Mouse (Mus musculus) monocyte, adult 5-6 weeks (primary cell): Measurements from ENCODE around the gene Crat. TPM values are rescaled to one million over a fixed set of nuclear protein-coding genes. Genes with fewer than 3 reads are reported as not detected.
"Not testable (repeated sequence)": the region's sequence is repeated elsewhere in the genome, so short reads cannot be mapped to it uniquely, and the experiment has no call there.

ENCODE experiments used
- ATAC-seq: fragments of 153-309, 156-312 bp; replicated peaks from 2 replicates; pipeline ENCODE4 v1.8.0; 2017; ENCODE audit warnings: mild to moderate bottlenecking; ENCODE audit not compliant: low TSS enrichment, insufficient number of reproducible peaks, severe bottlenecking, poor library complexity, low FRiP score
- total RNA-seq: library from RNA; stranded (forward); fragments of 200-1000, 200-491, 200-594 nt; gene quantifications from 3 replicates; pipeline ENCODE4 v1.2.3, GENCODE M21; 2017

The Crat gene
- total RNA-seq, 1 experiment from 2014 or later: 6.8 TPM

DNA sequence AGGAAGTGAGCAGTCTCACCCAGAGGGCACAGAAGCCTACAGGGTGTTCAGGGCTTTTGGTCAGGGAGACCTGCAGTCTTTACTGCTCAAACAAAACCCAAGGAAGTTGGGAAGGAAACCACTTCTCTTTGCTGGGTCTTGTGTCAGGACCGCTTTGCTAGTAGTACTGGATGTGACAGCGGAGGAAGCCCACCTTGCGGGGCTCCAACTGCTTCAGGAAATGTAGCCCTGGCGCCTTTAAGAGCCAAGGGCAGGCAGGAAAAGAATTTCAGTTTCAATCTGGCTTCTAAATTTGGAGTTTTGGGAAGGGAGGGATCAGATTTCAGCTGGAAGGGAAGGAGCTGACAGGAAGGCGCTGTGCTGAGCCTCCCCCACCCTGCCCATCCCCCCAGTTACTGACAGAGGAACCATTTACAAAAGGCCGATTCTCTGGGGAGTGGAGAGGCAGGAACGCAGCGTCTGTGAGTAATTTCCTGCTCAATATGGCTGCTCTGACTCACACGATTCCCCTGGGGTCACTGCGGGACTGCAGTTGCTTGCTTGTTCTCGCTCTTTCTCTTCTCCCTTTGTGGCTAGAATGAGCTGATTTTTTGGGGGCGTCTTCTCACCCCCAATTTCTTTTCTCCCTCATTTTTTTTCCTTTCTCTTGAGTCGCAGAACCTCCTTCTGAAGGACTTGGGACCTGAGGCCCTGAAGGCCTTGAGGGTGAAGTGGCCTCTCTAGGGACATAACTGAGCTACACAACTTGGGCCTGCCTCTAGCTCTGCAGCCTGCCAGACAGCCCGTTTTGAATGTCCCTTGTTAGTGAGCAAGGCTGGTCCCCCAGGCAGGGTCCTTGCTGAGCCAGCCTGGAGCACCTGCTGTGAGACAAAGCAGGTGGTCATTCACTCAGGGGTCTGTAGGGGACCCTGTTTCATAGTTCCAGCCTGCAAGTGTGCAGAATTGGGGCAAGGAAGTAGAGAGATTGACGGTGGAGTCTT is 26.2 kb upstream of the Crat start:
- ATAC-seq: peak; percentile 59

GRCm38 (mm10) chr2:30440701-30441517 is 25.3 kb upstream of the Crat start:
- peak; percentile 83 for ATAC-seq

- no peak for ATAC-seq
Measured at GRCm38 (mm10) chr2:30440211-30440700, 24.6 kb upstream of the Crat start.

DNA sequence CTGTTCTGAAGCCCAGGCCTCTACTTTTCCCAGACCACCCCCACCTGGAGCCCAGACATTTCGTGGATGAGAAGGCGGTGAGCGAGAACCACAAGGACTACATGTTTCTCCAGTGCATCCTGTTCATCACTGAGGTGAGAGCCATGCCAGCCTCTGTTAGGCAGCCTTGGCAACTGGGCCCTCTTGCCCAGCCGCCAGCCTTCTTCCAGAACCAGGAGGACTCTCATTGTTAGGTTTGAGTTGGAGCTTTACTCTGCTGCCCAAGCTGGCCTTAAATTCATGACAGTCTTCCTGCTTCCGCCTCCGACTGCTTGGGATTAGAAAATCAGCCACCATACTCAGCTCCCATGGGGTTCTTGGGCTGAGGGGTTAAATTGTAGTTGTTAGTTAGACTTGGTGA is 24.0 kb upstream of the Crat start:
- no peak for ATAC-seq

GRCm38 (mm10) chr2:30437791-30438190 is 22.2 kb upstream of the Crat start:
- no peak for ATAC-seq

DNA sequence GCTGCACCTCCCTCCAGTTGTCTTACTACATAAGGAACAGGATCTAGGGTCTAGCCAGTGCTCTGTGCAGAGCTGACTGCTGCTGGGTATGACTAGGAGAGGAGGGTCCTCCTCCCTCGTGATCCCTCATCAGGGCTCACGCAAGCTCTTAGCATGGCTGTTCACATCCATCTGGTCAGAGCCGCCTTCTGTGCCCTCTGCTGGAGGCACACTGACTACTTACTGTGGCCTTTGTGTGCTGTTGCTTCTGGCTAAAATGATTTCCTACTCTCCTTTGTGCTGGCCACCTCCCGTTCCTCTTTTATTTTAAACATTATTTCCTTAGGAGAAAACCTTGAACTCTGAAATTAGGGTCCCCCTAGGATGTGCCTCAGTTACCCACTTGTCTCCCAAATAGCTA is 21.2 kb upstream of the Crat start:
- no peak for ATAC-seq

- no peak for ATAC-seq
Measured at GRCm38 (mm10) chr2:30436156-30436545, 20.5 kb upstream of the Crat start.

- ATAC-seq: peak; percentile 76
Measured at GRCm38 (mm10) chr2:30435326-30436155, 19.9 kb upstream of the Crat start.

GRCm38 (mm10) chr2:30429156-30429555 is 13.5 kb upstream of the Crat start:
- ATAC-seq: no peak

DNA sequence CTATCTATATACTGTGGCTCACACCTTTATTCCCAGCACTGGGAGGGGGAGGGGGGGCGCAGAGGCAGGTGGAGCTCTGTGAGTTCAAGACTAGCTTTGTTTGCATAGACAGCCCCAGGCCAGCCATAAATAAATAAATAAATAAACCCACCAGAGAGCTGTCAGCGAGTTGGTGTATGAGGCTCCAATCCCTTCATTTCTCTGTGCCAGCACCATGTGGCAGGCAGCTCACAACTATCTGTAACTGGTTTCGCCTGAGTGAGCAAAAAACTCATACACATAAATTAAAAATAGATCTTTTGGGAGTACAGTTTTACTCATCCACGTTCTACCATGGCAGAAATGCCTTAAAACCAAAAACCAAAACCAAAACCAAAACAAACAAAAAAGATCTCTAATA is 5.8 kb upstream of the Crat start:
- ATAC-seq: no peak

DNA sequence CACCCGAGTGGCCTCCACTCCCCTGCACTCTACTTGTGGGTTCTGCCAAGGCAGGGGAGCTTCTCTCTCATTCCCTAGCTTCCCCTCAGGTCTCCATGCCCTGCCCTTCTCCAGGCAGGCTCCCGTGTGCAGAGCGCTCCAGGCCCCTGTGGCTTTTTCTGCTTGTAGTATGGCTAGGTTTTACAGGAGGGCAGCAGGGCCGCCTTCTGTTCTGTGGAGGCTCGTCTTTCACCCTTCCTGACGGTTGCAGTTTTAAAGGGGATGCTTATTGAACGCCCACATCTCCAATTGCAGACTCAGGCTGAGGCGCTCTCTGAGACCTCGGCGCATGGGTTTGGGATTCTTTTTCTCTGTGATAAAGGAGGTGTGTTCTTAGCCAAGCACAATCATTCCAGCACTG is 3.5 kb upstream of the Crat start:
- no peak for ATAC-seq

- ATAC-seq: no peak
Measured at GRCm38 (mm10) chr2:30418259-30418658, 2.6 kb upstream of the Crat start.

DNA sequence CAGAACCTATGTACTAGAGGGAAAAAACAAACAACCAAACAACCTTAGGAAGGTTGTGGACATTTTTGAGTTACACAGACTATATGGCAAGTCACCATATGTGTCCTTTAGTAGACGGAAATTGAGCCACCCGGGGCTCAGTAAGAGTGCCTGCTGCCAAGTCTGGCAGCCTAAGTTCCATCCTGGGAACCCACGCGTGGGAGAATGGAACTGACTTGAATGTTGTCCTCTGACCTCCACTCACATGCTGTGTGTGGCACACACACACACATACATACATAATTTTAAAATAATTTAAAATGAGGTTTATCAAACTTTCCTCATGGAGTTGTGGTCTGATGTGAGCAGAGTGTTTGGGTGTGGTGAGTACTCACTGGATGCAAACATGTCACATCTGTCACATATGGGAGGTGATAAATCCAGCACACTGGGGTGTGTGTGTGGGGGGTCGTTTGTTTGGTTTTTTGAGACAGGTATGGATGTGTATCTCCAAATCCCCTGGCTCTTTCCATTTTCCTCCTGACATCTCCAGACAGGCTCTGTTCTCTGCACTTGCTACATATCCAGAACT is 2.1 kb upstream of the Crat start:
- no peak for ATAC-seq

DNA sequence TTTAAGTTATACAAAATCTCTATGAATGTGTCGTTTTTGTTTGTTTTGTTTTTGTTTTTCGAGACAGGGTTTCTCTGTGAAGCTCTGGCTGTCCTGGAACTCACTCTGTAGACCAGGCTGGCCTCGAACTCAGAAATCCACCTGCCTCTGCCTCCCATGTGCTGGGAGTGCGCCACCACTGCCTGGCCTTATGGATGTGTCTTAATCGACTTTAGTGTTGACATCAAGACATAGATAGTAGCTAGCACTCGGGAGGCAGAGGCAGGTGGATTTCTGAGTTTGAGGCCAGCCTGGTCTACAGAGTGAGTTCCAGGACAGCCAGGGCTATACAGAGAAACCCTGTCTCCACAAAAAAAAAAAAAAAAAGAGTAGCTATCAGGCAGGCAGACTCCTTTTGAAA is 1.5 kb upstream of the Crat start:
- not testable (repeated sequence) for ATAC-seq

GRCm38 (mm10) chr2:30416649-30416965 is 994 bp upstream of the Crat start:
- no peak for ATAC-seq

DNA sequence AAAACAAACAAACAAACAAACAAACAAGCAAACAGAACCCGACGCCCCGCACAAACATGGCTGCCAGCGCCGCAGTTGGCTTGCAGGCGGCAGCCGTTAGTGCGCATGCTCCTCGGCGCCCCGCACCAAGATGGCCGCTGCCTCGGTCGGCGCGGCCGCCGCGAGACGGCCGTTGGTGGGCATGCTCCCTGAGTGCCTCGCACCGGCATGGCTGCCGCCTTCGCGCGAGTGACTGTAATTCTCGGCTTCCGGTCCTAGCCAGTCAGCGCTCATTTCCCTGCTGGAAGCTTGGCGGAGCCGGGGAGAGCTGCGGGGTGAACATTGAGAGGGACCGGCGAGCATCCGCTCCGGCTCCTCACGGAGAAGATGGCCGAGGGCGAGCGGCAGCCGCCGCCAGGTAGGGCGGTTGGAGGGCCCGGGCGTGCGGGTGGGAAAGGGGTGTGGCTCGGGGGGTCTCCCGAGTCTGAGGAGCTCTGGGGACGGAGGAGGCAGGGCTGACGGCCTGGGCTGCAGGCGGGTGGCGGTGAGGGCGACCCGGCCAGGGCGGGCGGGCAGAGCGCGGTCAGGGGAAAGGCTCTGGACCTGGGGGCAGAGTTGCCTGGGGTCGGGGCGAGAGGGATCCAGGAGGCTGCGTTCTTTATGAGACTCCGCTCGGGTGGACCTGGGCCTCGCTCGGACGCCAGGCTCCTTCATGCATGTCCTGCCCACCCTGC is 479 bp upstream of the Crat start, which contains the start of gene Ptpa:
Ptpa (plus strand) TSS at position 104 of the 713 bp plus-strand sequence.
- ATAC-seq: peak; percentile 66

- no peak for ATAC-seq
Measured at GRCm38 (mm10) chr2:30414681-30415080, 932 bp downstream of the Crat start.

DNA sequence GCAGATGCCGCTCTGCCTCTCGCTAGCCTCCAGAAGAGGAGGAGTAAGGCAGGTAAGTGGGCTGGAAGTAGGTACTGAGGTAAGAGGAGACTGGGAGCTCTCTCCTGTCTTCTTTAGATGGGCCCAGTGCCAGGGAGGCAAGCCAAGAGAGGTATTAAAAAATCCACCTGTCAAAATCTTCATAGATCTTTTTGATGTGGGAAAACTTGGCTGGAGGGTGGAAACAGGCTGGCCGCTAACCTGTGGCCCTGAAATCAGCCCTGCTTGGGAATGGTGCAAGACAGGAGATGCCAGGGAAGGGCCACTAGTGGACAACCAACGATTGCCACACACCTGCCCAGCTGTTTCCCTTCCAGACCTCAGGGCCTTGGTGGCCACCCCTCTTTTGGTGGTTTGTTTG is 1.5 kb downstream of the Crat start:
- ATAC-seq: no peak
